Mouse (Mus musculus): Measurements from ENCODE around the gene Pcid2.
"Not testable (repeated sequence)": the region's sequence is repeated elsewhere in the genome, so short reads cannot be mapped to it uniquely, and the experiment has no call there.

Pcid2 gene

GRCm38 (mm10) chr8:13077542-13077941 lies 27.7 kb downstream of the Pcid2 start:
- DNase-seq (ENCODE audit: low read depth, low spot score), result no peak

- not testable (repeated sequence) for DNase-seq (ENCODE audit: low read depth, low spot score)
These were observed 29.7 kb downstream of the Pcid2 start for GRCm38 (mm10) chr8:13075579-13075978.

DNA sequence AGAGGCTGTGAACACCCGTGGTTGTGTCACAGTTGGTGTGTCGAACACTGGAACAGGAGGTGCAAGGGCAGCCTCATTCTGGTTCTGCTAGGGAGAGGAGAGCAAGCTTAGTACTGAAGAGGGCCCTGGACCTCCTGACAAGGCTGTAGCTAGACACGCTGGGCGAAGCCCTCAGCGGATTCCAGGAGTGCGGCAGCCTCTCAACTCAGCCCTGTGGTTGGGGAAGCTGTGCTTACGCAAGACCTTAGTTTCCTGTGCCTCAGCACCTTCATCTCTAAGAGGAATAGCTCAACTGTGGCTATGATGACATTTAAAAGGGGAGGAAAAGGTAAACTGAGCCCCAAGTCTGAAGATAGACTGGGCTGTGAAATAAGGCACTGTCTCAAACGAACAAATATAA lies 30.2 kb downstream of the Pcid2 start:
- no peak for DNase-seq (ENCODE audit: low read depth, low spot score)

DNA sequence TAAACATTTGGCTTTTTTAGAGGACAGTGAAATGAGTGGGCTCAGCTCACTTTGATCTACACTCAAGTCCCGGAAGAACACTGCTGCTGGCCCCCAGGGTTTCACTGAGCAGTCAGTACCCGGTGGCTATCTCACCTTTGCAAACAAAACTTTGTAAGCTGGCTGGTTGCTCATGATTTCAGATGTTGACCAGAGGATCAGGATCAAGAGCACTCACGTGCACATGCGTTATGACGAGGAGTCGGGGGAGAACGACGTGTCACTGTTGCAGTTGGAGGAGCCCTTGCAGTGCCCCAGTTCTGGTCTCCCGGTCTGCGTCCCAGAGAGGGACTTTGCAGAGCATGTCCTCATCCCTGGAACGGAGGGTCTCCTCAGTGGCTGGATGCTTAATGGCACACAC lies 32.0 kb downstream of the Pcid2 start:
- no peak for DNase-seq (ENCODE audit: low read depth, low spot score)

DNA sequence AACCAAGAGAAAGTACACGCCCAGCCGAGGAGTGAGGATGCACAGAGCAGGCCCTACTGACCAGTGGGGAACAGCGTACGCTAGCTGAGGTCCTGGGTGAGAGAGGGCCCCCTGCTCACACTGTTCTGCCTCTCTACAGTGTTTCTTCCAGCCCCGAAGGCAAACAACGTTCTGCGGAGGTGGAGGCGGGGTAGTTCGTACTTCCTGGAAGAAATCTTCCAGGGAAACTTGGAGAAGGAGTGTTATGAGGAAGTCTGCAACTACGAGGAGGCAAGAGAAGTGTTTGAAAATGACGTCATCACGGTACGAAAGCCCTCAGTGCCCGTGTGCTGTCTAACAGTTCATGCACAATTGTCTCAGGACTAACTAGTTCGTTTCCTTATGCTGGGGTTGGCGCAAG lies 42.1 kb downstream of the Pcid2 start:
- DNase-seq (ENCODE audit: low read depth, low spot score), result no peak

DNA sequence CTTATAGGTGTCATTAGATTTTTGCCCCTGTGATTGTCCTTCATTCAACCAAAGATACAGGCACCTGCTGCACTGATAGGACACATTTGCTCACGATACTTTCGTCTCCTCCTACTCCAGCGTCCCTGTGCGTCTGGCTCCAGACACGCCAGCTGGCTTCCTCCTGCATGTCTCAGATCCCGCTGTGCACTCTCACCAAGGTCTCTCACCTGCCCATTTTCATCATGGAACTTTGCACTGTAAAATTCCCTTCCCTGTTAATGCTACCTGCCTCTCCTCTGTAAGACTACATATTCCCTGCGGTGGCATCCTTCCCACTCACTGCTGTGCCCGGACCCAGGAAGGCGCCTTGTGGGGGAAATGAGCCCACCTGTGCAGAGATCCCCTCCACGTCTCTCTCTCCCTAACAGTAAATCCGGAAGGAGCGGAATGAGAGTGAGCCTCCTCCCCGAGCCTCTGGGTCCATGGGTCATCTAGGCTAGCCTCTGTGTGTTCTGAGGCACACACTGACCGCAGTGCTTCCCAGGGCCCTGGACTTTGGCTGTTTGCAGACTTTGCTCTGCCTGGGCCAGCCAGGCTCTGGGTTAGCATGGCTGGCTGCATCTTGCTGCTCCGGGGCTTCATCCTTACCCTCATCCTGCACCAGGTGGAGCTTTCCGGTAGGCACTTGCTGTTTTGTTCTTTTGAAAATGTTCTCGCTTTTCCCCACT lies 44.7 kb downstream of the Pcid2 start, which contains the start of gene Proz:
Gene Proz (plus strand): TSS at position 474 of the 710 bp plus-strand sequence.
- no peak for DNase-seq (ENCODE audit: low read depth, low spot score)

DNA sequence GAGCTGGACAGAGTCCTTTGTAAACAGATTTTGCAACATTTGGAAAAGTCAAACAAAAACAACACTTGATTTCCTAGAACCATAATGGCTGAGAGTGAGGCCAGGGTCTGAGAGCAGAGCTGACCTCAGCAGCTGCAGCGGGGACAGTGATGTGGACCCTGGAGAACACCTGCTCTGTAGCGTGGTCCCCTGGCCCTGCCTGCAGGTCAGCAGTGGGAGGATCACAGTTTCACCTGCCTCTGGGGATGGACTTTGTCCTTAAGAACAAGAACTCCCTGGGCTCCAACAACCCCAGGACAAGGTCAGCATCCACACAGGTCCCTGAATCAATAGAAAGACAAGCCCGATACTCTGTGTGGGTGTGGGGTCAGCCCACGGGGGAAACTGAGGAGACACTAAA lies 47.9 kb downstream of the Pcid2 start:
- DNase-seq (ENCODE audit: low read depth, low spot score), result no peak

- no peak for DNase-seq (ENCODE audit: low read depth, low spot score)
These were observed 54.7 kb downstream of the Pcid2 start for GRCm38 (mm10) chr8:13050550-13050949.

DNA sequence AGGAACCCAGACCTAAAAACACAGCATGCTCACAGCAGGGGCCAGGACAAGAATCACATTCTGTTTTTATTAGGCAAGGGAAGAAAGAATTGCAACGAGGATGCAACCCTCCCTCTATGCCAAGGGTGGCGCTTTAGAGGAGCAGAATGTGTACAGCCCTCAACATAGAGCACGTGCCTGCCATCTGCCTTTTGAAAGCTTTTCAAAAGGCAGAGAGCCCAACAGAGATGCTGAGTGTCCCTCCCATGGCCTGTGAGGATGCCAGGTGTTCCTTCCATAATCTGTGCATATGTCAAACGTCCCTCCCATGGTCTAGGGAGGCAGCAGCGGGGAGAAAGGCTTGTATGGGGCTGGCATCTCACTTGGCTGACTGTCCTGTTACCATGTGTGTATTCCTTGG lies 57.6 kb downstream of the Pcid2 start:
- no peak for DNase-seq (ENCODE audit: low read depth, low spot score)

GRCm38 (mm10) chr8:13041459-13041858 lies 63.8 kb downstream of the Pcid2 start:
- no peak for DNase-seq (ENCODE audit: low read depth, low spot score)

GRCm38 (mm10) chr8:13039054-13039453 lies 66.2 kb downstream of the Pcid2 start:
- no peak for DNase-seq (ENCODE audit: low read depth, low spot score)

GRCm38 (mm10) chr8:13037569-13037968 lies 67.7 kb downstream of the Pcid2 start:
- DNase-seq (ENCODE audit: low read depth, low spot score), result no peak

- no peak for DNase-seq (ENCODE audit: low read depth, low spot score)
These were observed 68.2 kb downstream of the Pcid2 start, which contains the start of gene F10 for GRCm38 (mm10) chr8:13037015-13037414. F10 (plus strand) TSS chr8:13037308.

DNA sequence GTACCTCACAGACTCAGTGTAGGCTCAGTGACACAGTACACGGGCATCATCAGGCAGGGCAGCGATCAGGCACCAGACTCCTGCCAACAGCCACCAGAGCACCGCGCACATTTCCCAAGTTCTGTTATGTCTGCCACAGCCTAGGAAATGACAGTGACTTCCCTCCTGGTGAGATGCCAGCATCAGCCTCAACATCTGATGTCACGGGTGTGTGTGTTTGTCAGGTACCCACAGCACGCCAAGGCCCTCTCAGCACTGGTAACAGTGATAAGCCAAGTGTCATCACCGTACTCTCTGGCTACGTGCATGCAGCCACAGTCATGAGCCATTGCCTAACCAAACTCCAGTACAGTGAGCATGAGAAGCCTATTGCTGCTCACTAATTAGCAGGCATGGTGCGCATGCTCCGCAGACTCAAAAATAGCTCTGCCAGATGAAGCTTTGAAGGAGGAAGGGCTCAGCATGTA lies 68.9 kb downstream of the Pcid2 start:
- DNase-seq (ENCODE audit: low read depth, low spot score), result peak; percentile 14

- no peak for DNase-seq (ENCODE audit: low read depth, low spot score)
These were observed 76.8 kb downstream of the Pcid2 start for GRCm38 (mm10) chr8:13028482-13028881.

DNA sequence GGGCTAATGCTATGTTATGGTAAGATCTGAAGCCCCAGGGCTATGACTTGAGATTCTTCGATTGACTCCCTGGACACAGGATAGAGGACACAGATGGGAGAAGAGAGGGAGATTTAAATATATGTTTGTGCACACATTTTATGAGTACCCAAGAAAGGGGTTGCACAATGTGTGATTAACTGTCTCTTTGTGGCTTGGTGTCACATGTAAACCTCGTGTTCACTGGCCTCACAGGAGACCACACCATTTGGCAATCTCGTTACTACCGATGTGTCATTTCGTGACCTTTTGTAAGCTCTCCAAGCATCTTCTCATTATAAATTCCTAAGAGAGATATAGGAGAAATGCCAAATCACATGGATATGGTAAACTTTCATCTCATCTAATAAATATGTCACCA lies 77.6 kb downstream of the Pcid2 start:
- DNase-seq (ENCODE audit: low read depth, low spot score), result no peak

Data from brain, embryonic 18.5 days (tissue).